Mouse (Mus musculus): ENCODE measurements around the gene Lmo4. TPM values are rescaled to one million over a fixed set of nuclear protein-coding genes. Genes with fewer than 3 reads are reported as not detected.

Gene Lmo4
- polyA plus RNA-seq, 1 experiment from 2014 or later = 117 TPM

GRCm38 (mm10) chr3:144138659-144139058 lies 66.4 kb downstream of the Lmo4 start:
- Histone ChIP-seq H3K9me3 (no peaks in the 10 kb centered on the region), H3K27me3 (no peaks in the 10 kb centered on the region), H3K4me3 (no peak overlapping the region), H3K36me3 (no peaks in the 10 kb centered on the region), H3K27ac (replicated peaks) (no peak overlapping the region), H3K4me1 (replicated peaks) (no peaks in the 10 kb centered on the region), H3K9ac (no peak overlapping the region), H3K4me2 (no peak overlapping the region)
- 95% methylated on average over 3 of the region's 3 CpGs for WGBS
- no peak for ATAC-seq (ENCODE audit: low FRiP score, low read depth)

Measured in hindbrain, embryonic 15.5 days (tissue).